Mouse (Mus musculus): ENCODE results near the gene Asphd1.

DNA sequence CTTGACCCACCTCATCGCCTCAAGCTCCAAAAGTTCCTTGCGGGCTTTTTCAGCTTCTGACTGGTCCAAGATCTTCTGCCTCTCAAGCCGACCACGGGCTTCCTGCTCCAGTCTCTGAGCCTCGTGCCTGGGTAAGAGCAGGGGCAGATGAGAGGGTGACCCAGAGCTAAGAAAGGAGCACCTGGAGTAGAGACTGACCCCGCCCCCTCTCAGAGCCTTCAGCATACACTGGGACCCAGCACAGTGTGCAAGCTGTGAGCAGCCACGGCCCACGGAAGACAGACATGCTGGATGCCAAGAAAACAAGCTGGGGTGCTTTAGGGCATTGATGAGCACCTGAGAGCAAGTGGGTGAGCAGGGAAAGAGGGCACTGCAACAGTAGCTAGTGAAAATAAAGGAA, 39.4 kb upstream of the Asphd1 start:
- TF ChIP-seq CTCF (conservative IDR thresholded peaks at IDR 0.05; ENCODE audit: low read length) (no peak), NANOG (IDR thresholded peaks at IDR 0.05; ENCODE audit: borderline replicate concordance, low read length) (no peak), POU5F1 (IDR thresholded peaks at IDR 0.05; ENCODE audit: borderline replicate concordance, low read length) (no peak)
